Mouse (Mus musculus) adrenal gland, adult 18-20 months (tissue): ENCODE data around the gene Sirt3. TPM values are rescaled to one million over a fixed set of nuclear protein-coding genes. Genes with fewer than 3 reads are reported as not detected.

Experiments
- DNase-seq, 2 experiments: peaks; one replicate each; pipeline ENCODE4 v3.0.0; 2021 to 2022; ENCODE audit warnings: low spot score in 2 of 2
- long read RNA-seq, 2 experiments: library from polyadenylated mRNA; stranded (forward); transcript quantifications; one replicate each; pipeline ENCODE4 v2.0.0; 2021
- total RNA-seq, 2 experiments: library from RNA; stranded (reverse); gene quantifications; 1 replicate in 1 of 2; 2 replicates in 1 of 2; pipeline ENCODE4 v1.2.3; 2021

Sirt3 gene
- total RNA-seq: 10 to 100 TPM; 28.6 to 45.7 TPM
- long read RNA-seq, experiment 1, transcript Sirt3-202 (7 exons, 1,416 nt): major isoform, 11 of 37 reads
- long read RNA-seq, experiment 1, partial matches to known transcripts: 3 of 37 reads
- long read RNA-seq, experiment 1, other reads (novel, unspliced or antisense): 22 of 37 reads
- long read RNA-seq, experiment 2, transcript Sirt3-201 (7 exons, 1,461 nt): minor isoform, 5 of 64 reads
- long read RNA-seq, experiment 2, transcript Sirt3-202 (7 exons, 1,416 nt): major isoform, 26 of 64 reads
- long read RNA-seq, experiment 2, partial matches to known transcripts: 3 of 64 reads
- long read RNA-seq, experiment 2, other reads (novel, unspliced or antisense): 30 of 64 reads

DNA sequence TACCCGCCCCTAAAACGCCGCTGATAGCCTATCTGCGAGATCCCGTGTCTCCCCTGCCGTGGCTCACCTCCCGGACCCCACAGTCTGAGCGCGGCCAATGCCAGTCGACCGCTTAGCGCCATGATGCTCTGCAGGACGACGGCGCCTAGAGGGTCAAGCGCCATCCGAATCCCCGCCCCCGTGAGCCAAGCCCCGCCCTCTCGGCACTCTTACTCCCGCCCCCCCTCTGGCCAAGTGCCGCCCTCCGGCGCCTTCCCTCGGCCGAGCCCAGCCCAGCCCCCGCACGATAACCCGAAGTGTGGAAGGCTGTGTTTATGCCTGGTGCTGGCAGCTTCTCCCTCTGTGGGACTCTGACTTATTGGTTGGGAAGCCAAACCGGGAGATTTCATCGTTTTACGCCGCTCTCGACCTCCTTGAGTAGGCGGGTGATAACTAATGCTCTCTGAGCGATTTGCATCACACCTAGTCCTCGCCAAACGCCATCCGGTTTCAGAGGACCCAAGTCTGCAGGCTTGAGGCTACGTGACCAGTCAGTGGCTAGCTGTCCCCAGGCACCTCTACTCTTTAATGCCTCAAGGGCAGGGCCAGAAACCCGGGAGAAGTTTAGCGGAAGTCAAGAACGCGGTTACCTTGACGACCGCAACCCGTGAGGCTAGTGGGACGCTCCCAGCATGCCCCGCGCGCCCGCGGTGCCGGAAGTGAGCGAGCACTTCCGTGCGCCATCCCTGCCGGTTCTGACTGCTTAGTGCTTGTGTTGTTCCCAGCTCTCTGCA is at the start of gene Sirt3, which contains the start of gene Psmd13:
Gene Sirt3, minus strand, starts transcription at position 614 of the 773 bp plus-strand sequence.
Gene Psmd13, plus strand, starts transcription at position 273 of the 773 bp plus-strand sequence.
- DNase-seq: peak; percentile 91 to 93

DNA sequence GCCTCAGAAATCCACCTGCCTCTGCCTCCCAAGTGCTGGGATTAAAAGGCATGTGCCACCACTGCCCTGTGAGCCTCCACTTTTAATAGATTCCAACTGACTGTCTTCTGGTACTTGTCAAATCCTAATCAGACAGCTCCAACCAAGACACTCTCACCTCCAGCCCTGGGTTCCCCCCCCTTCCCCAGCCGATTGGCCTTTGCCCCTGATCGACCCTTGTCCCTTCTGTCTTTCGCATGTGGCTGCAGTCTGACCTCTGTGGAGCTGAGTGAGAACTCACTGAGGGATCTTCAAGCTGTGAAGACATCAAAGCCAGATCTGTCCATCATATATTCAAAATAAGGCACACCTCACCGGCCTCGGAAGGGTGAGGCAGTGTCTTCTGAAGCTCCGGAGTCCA is 45.1 kb upstream of the Sirt3 start:
- DNase-seq: no peak

DNA sequence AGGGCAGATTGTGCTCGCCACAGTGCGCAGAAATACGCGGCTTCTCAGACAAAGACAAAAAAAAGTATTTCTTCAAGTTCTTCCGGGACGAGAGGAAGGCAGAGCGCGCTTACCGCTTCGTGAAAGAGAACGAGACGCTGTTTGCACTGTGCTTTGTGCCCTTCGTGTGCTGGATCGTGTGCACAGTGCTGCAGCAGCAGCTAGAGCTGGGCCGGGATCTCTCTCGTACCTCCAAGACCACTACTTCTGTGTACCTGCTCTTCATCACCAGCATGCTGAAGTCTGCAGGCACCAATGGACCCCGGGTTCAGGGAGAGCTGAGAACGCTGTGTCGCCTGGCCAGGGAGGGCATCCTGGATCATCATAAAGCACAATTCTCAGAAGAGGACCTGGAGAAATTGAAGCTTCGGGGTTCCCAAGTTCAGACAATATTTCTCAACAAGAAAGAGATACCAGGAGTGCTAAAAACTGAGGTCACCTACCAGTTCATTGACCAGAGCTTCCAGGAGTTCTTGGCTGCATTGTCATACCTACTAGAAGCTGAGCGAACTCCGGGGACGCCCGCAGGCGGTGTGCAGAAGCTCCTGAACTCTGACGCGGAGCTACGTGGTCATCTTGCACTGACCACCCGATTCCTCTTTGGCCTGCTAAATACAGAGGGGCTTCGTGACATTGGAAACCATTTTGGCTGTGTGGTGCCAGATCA is 41.1 kb upstream of the Sirt3 start:
- no peak for DNase-seq

DNA sequence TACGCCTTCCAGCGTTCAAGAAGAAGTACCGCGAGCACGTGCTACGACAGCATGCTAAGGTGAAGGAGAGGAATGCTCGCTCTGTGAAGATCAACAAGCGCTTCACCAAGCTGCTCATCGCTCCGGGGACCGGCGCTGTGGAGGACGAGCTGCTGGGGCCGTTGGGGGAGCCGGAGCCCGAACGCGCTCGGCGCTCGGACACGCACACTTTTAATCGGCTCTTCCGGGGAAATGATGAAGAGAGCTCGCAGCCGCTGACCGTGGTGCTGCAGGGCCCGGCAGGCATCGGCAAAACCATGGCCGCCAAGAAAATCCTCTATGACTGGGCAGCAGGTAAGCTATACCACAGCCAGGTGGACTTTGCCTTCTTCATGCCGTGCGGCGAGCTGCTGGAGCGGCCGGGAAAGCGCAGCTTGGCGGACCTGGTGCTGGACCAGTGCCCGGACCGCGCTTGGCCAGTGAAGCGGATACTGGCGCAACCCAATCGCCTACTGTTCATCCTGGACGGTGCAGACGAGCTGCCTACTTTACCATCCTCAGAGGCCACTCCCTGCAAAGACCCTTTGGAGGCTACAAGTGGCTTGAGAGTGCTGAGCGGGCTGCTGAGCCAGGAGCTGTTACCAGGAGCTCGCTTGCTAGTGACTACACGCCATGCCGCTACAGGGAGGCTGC is 40.4 kb upstream of the Sirt3 start:
- DNase-seq: peak; percentile 50 to 56

DNA sequence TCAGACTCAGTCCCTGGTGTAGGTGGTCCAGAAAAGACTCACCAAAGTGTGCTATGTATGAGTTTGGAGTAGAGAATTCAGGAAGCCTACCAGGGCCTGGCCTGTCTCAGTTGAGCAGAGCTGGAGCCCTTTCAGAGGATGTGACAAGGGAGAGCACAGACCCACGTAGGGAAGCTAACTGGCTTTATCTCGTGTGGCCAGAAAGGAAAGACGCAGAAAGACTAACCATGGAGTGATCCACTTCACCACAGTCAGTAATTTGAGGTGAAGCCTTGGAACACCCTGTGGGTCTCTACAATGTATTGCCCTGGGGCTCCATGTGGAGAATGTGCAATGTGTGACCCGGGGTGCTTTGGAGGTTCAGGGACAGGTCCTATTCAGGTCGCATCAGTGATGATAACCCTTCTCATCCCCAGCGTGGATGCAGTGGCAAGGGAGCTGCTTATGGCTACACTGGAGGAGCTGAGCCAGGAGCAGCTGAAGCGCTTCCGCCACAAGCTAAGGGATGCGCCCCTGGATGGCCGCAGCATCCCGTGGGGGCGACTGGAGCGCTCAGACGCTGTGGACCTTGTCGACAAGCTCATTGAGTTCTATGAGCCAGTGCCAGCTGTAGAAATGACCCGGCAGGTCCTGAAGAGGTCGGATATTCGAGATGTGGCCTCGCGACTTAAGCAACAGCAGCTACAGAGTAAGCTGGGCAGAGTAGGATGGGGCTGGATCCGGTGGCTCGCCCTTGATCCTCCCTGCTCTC is 39.3 kb upstream of the Sirt3 start:
- DNase-seq: no peak

DNA sequence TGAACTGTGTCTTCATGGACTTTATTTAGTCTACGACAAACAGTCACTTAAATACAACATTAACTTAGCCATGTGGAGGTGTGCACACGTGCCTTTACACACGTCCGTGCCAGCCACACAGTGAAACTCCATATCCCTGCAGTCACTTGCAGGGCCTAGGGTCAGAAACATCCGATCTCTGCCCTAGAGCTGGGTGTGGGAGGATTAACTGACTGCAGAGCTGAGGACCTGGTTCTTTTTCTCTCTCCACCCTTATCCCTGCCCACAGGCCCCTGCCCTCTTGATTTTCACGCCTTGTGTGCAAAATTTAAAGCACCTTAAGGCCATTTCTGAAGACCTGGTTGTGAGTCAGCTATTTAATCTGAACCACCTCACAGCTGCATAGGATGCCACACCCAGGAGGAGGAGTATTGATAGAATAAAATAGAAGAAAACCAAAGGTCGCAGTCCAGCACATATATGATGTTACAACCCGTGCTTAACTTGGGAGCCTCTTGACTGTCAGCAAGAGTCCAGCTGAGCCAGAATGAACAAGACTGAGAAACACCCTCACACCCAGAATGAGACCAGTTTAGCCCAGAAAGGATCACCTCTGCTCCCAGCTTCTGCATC is 38.4 kb upstream of the Sirt3 start, which contains the start of gene Nlrp6:
Gene Nlrp6, plus strand, starts transcription at position 485 of the 612 bp plus-strand sequence.
- no peak for DNase-seq

DNA sequence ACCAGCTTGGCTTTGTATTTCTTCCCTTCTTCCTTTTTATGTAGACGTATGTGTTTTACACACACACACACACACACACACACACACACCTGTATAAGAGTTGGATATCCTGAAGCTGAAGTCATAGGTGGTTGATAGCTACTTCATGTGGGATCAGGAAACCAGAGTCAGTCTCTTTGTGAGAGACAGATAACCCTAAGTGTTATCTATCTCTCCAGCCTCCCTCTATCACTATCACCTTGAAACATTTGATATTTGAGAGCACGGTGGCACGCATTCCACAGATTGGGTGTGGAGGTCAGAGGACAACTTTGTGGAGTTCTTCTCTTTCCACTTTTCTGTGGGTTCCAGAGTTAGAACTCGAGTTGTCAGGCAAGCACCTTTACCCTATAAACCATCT is 37.8 kb upstream of the Sirt3 start:
- DNase-seq: no peak

DNA sequence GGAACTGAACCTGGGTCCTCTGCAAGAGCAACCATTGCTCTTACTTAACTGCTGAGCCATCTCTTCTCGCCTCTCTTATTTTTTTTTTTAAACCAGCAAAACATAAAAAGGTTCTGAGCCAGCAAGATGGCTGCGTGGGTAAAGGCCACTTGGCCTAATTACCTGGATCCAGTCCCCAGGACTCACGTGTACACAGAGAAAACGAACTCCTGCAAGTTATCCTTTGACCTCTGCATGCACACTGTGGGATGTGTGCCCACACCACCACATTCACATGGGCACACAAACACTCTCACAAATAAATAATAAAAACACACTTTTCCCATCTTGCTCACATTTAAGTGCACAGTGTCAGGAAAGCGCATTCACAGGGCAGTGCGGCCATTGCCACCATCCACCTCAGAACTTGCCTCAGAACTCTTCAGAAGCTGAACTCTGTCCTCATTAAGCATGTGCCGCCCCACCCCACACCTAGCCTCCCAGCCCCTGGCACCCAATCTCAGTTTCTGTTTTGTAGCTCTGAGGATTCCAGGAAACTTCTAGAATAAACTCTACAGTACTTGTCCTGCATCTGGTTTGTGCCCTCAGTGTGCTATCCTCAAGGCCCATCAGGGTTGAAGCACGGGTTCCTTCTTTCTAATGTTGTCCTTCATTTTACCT is 32.1 kb upstream of the Sirt3 start:
- no peak for DNase-seq

DNA sequence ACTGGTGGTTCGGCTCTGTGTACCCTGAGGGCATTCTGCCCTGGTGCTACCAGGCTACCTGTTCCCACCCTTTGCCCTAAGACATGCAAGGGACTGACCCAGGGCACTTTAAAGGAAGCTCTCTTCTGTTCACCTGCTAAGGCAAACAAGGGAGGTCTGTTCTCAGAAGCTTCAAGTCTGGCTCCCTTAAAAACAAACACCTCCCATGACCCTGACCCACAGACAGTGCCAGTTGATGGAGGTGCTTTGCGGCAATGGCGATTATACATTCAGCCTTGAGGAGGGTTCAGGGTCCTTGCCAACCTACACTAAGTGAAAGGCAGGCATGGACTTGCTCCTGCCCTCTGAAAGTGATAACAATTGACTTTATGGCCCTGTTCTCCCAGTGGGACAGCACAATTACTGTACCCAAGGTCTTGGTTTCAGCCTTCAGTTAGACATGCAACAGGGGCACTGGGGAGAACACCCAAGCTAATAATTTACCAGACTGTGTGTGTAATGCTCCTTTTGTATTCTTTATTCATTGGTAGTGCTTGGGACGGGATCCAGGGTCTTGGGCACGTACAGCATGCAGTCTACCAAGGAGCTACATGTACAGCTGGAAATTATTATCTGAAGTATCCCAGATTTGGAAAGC is 30.9 kb upstream of the Sirt3 start:
- DNase-seq: no peak

DNA sequence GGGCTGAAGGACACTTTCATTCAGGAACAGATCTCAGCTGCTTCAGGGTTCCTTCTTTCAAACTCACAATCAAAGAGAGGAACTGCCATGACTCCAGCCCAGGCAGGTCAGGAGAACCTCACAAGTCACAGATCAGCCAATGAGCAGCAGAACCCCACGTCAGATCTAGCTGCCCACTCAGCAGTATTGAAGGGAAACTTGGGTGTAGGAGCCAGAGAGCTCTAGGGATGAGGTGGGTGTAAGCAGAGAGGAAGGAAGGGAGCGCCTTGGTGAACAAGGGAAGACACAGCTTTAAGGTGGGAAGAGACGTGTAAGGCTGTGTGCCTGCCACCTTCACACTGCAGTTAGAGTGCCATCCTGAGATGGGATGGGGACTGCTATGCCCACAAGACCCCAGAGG is 30.2 kb upstream of the Sirt3 start:
- DNase-seq: no peak

DNA sequence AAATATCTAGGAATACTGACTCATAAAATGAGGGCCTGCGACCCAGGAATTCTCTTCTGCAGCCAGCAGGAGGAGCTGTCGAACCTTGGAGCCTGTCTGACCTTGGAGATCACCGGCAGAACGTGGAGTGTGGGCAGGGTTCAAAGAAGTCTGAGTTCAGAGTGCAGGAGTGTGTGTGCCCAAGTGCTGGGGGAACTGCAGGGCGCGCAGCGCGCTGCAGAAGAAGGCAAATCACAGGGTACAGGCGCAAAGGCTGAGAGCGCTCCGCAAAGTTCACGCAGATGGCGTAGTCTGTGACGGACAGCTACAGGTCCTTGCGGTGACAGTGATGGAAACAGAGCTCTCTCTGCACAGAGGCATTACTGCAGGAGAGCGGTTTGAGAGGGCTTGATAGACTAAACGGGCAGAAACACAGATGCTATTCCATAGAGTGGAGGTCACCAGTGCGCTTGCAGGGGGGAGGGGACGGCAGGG is 26.6 kb upstream of the Sirt3 start:
- DNase-seq: peak; percentile 82 to 83

DNA sequence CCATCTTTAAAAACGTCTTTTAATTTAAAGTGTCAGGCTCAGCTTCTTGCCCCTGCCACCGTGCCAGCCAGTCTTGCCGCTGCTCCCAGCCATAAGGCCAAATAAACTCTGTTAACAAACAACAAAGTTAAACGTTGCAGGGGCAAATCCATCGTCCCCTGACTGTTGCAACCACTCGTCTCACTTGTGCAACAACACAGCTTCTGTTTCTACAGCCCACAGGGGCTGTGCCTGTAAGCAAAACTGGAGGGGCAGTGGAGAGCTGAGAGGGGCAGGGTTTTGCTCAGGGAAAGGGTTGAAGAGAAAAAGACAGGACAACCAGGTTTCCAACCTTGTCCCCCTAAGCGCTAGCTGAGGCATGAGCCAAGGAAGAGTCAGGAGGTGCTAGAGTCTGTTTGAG is 26.1 kb upstream of the Sirt3 start:
- DNase-seq: no peak

DNA sequence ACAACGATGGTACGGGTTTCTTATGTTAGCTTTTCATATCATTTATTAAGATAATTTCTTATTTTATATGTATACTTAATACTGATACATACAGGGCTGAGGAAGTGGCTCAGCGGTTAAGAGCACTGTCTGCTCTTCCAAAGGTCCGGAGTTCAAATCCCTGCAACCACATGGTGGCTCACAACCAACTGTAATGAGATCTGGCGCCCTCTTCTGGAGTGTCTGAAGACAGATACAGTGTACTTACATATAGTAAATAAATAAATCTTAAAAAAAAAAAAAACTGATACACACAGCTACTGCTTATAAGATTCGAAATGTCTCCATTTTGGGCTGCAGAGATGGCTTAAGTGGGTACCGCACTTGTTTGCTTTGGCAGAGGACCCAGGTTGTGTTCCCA is 25.6 kb upstream of the Sirt3 start:
- no peak for DNase-seq

DNA sequence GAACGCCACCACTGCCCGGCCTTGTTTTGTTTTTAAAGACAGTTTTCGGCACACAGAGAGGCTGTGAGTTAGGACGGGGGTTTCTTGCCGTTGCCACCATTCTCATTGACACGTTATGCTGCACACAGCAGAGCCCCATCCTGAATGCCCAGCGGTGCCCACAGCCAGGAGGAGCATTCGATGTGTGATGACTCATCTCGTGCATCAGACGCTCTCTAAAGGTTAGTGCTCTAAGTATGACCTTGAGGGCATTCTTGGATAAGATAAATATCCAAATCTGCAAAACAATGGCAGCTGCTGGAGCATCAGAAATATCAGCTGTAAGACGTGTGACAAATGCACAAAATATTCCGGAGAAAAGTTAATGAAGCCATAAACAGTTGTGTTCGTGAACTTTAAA is 25.0 kb upstream of the Sirt3 start:
- peak; percentile 33 to 34 for DNase-seq

DNA sequence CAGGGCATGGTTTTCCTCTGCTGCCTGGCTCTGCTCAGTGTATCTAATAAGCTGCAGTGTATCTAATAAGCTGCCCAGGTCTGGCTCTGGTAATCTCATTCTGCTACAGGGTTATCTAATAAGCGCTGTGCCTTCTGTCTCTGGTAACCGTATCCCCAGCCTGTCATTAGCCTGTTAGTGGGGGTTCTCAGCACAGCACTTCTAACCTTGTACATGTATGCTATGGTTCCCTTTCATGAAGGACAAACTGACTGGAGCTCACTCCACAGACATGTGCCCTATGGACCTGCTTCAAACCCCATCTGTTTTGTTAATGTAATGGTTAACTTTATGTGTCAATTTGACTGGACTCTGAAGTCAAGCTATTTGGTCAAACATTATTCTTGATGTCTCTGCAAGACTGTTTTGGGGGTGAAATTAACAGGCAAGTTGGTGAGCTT is 23.6 kb upstream of the Sirt3 start:
- no peak for DNase-seq

DNA sequence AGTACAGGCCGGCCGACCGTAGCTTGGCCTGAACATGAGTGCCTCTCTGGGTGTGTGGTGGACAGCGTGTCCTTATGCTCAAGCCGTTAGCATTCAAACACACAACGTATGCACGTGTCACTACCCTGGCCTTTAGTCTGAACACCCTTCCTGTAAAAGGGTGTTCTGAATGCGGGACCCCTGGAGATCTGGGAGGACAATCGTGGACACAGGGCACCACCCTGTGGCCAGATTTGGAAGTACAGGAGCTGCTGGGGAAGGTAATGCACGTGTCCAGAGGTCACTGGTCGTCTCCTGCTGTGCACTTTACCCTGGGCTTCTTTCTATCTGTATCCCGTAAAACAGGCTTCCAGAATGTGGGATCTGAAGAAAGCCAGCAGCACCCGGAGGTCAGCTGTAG is 21.1 kb upstream of the Sirt3 start:
- peak; percentile 82 to 90 for DNase-seq

DNA sequence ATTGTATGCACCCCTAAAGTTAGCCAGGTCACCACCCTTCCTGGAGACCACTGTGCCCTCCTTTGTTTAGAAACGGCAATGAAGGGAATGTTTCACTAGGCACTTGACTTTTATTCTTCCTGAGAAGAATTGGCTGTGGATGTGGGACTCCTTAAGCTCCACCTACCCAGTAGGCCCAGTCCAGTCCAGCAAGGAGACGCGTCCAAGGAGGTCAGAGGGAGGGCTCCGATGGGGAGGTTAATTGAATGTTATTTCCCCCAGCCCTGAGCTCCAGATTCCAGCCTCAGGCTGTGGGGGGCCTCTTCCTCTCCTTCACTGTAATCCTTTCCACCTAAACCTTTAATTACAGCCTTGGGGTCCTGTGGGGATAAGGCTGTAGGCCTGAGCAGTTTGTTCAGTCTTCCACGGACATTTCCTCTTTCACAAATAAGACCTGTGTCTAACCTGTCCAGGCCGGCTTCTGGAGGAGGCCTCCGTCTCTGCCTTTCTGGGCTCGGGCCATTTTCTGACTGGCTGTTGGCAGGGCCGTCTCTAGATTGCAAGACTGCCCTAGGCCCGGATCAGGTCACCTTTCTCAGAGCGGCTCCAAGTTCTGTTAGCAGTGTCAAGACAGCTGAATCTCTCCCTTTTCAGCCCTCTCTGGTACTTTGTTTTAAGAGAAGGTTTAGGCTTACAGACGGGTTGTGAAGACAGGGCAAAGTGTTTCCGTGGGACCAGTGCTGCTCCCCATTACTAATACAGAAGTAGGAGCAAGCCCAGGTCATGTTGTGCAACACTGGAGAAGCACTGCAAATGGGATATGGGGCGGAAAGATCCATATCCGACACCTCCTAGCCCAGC is 20.1 kb upstream of the Sirt3 start:
- no peak for DNase-seq

DNA sequence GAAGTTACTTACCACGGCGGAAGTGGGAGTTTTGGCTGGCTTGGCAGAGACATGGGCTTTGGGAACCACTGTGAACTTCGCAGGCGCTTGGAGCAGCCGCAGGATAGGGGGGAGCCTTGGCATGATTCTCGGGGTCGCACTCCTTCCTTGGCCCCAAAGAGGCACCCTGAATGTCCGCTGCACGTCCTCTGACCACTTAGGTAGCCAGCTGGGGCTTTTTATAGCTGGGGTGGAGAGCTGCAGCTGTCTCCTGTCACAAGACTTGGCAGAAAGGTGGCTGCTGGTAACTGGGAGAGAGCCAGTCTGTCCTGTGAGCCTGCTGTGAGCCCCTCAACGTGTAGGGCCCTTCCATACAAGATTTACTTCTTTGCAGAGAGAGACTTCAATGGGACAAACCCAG is 18.1 kb upstream of the Sirt3 start, which contains the start of gene Cox8b:
Gene Cox8b, minus strand, starts transcription at position 227 of the 400 bp plus-strand sequence.
- DNase-seq: no peak
